Mouse (Mus musculus) brain, embryonic 14.5 days (tissue): ENCODE results near the gene Wdr73.

ENCODE experiments used
- CTCF ChIP-seq: fragments of 200-500 bp; IDR thresholded peaks from 2 replicates; pipeline ENCODE4 v1.5.1; 2012; ENCODE audit warnings: inconsistent platforms, mild to moderate bottlenecking, moderate library complexity, borderline replicate concordance; ENCODE audit not compliant: insufficient read depth, insufficient read length; ENCODE audit errors: extremely low read depth
- POLR2A ChIP-seq: fragments of 200-500 bp; IDR thresholded peaks from 2 replicates; pipeline ENCODE4 v1.6.1; 2012; ENCODE audit warnings: mild to moderate bottlenecking, inconsistent platforms, borderline replicate concordance; ENCODE audit not compliant: poor library complexity, insufficient read depth, insufficient read length, severe bottlenecking; ENCODE audit errors: extremely low read depth

GRCm38 (mm10) chr7:80873631-80874030 lies 27.4 kb downstream of the Wdr73 start:
- no peak for TF ChIP-seq CTCF
- no peak for TF ChIP-seq POLR2A
